Comparison of ENCODE assay signal across 10 mouse cellular contexts in genomic region chr5:24779881-24780512, GRCm38 (mm10). TPM values are rescaled to one million over a fixed set of nuclear protein-coding genes. Genes with fewer than 3 reads are reported as not detected.
A peak's percentile ranks its signal among the peaks of the same experiment; 100 is the strongest.
DNase-seq lines count a peak whose midpoint lies in the region; ATAC-seq and TF ChIP-seq lines count a peak whose summit lies in the region.
"Had no signal": no experiment of that assay in that cellular context is flagged by ENCODE, and none has a peak within 500 bp of the region (broad histone marks: within the 10 kb centered on the region; RNA-seq: fewer than 3 reads in every experiment).

No protein-coding gene starts in this region.

- no peak; the same call in 1 of the 2 replicates for ATAC-seq in heart, embryonic 11.5 days (replicated peaks; ENCODE audit: insufficient number of reproducible peaks, low FRiP score, low TSS enrichment)
- no peak for ATAC-seq in liver, embryonic 14.5 days (ENCODE audit: insufficient read depth)
- peak; percentile 57 for ATAC-seq in stomach, postnatal 0 days (ENCODE audit: low FRiP score, low TSS enrichment)

- H3K79me2 ChIP-seq in CH12.LX (replicated peaks; ENCODE audit: control insufficient read depth, extremely low read depth, insufficient read depth, poor library complexity, severe bottlenecking) = no peaks in the 10 kb centered on the region

- no peak for TF ChIP-seq POLR2A in CH12.LX (IDR thresholded peaks at IDR 0.05; ENCODE audit: low read depth, low read length)
- TF ChIP-seq POLR2A in cerebellum, adult 2 months (IDR thresholded peaks at IDR 0.05; ENCODE audit: borderline replicate concordance, insufficient read depth, low read length) = no peak

- WGBS in heart, embryonic 11.5 days (ENCODE audit: insufficient replicate concordance) = 37% methylated on average over 15 of the region's 15 CpGs
- WGBS in cerebellum, adult 2 months = 25% methylated on average over 15 of the region's 15 CpGs
- WGBS in liver, embryonic 14.5 days (ENCODE audit: insufficient replicate concordance) = 35% methylated on average over 15 of the region's 15 CpGs
- WGBS in stomach, postnatal 0 days = 48% methylated on average over 15 of the region's 15 CpGs

- H3K27ac ChIP-seq in heart, embryonic 11.5 days (ENCODE audit: low read depth, low read length) = no peak overlapping the region
- H3K27ac ChIP-seq in CH12.LX (ENCODE audit: insufficient read depth, low read depth) = no peak overlapping the region
- H3K27ac ChIP-seq in cerebellum, adult 2 months (ENCODE audit: insufficient read depth, low read length) = no peak overlapping the region
- H3K27ac ChIP-seq in liver, embryonic 14.5 days = no peak overlapping the region
- H3K27ac ChIP-seq in stomach, postnatal 0 days (replicated peaks) = no peak overlapping the region
- H3K27ac ChIP-seq: stomach, embryonic 15.5 days had no signal

- DNase-seq in heart, adult 11 months = peak; percentile 87
- peak; percentile 57 for DNase-seq in CH12.LX (ENCODE audit: extremely low read depth)
- peak; percentile 54 for DNase-seq in cerebellum, adult 2 months
- peak; percentile 29 to 37 for DNase-seq in heart, adult 9 months (ENCODE audit: low spot score in 2 of 2)
- DNase-seq in liver, embryonic 14.5 days (ENCODE audit: low read depth in 3 of 3, low spot score in 3 of 3) = no peak
- no peak for DNase-seq in stomach, postnatal 0 days (ENCODE audit: low spot score)
- DNase-seq in yolk sac, embryonic 10.5 days (ENCODE audit: low spot score) = no peak

- peaks cover 12% of the 10 kb centered on the region; the same call in 1 of the 2 replicates for H3K4me1 ChIP-seq in heart, embryonic 11.5 days (ENCODE audit: control insufficient read depth, insufficient read depth, low read length)
- peaks cover 5 to 17% of the 10 kb centered on the region in 2 experiments; a peak in 2 of 4 replicates for H3K4me1 ChIP-seq in CH12.LX (ENCODE audit: control insufficient read depth in 1 of 2, insufficient read depth in 2 of 2)
- no peaks in the 10 kb centered on the region for H3K4me1 ChIP-seq in cerebellum, adult 2 months (ENCODE audit: control insufficient read depth, insufficient read depth, low read length)
- no peaks in the 10 kb centered on the region for H3K4me1 ChIP-seq in liver, embryonic 14.5 days (replicated peaks; ENCODE audit: control insufficient read depth in 2 of 2, insufficient read depth in 2 of 2, low read length in 1 of 2)
- H3K4me1 ChIP-seq in stomach, postnatal 0 days (replicated peaks; ENCODE audit: control insufficient read depth, insufficient read depth) = no peaks in the 10 kb centered on the region
- H3K4me1 ChIP-seq: stomach, embryonic 15.5 days had no signal

- TF ChIP-seq EP300 in CH12.LX (IDR thresholded peaks at IDR 0.05; ENCODE audit: low read length) = no peak
- TF ChIP-seq EP300 in liver, embryonic 14.5 days (IDR thresholded peaks at IDR 0.05; ENCODE audit: low read depth) = no peak
- no peak for TF ChIP-seq EP300 in stomach, postnatal 0 days (optimal IDR thresholded peaks at IDR 0.05)

- H3K27me3 ChIP-seq in heart, embryonic 11.5 days (ENCODE audit: control insufficient read depth, insufficient read depth, low read length) = no peaks in the 10 kb centered on the region
- no peaks in the 10 kb centered on the region for H3K27me3 ChIP-seq in CH12.LX (replicated peaks)
- H3K27me3 ChIP-seq in cerebellum, adult 2 months (ENCODE audit: control insufficient read depth, insufficient read depth, low read length) = no peaks in the 10 kb centered on the region
- H3K27me3 ChIP-seq in liver, embryonic 14.5 days (ENCODE audit: control insufficient read depth, insufficient read depth, low read length) = peaks cover 3% of the 10 kb centered on the region; the same call in 1 of the 2 replicates
- no peaks in the 10 kb centered on the region for H3K27me3 ChIP-seq in stomach, postnatal 0 days (ENCODE audit: control insufficient read depth, insufficient read depth, low read length)
- H3K27me3 ChIP-seq: stomach, embryonic 15.5 days had no signal

- H3K4me2 ChIP-seq in heart, embryonic 11.5 days = no peak overlapping the region
- H3K4me2 ChIP-seq in CH12.LX (ENCODE audit: insufficient read depth, low read depth, poor library complexity, severe bottlenecking) = 0 out of 2 replicates have a peak overlapping the region, but pooled peaks have one; percentile 40
- H3K4me2 ChIP-seq in liver, embryonic 14.5 days (ENCODE audit: low read depth) = no peak overlapping the region
- 0 out of 2 replicates have a peak overlapping the region, but pooled peaks have one; percentile 11 for H3K4me2 ChIP-seq in stomach, postnatal 0 days (replicated peaks; ENCODE audit: low read depth)
- H3K4me2 ChIP-seq: stomach, embryonic 15.5 days had no signal

- no peaks in the 10 kb centered on the region for H3K36me3 ChIP-seq in heart, embryonic 11.5 days (ENCODE audit: control insufficient read depth, insufficient read depth, low read length)
- H3K36me3 ChIP-seq in CH12.LX (replicated peaks in 1 of 2; ENCODE audit: control insufficient read depth in 1 of 2, insufficient read depth in 1 of 2, low read length in 1 of 2) = no peaks in the 10 kb centered on the region
- no peaks in the 10 kb centered on the region for H3K36me3 ChIP-seq in liver, embryonic 14.5 days (replicated peaks; ENCODE audit: control insufficient read depth, insufficient read depth, low read depth)
- no peaks in the 10 kb centered on the region for H3K36me3 ChIP-seq in stomach, postnatal 0 days (ENCODE audit: control insufficient read depth, insufficient read depth, low read length)
- H3K36me3 ChIP-seq: stomach, embryonic 15.5 days had no signal

- no peak overlapping the region for H3K9ac ChIP-seq in heart, embryonic 11.5 days (ENCODE audit: low read depth, low read length)
- no peak overlapping the region for H3K9ac ChIP-seq in CH12.LX (ENCODE audit: insufficient read depth, low read depth)
- H3K9ac ChIP-seq in liver, embryonic 14.5 days (replicated peaks) = no peak overlapping the region
- no peak overlapping the region for H3K9ac ChIP-seq in stomach, postnatal 0 days (ENCODE audit: low read length)
- H3K9ac ChIP-seq: stomach, embryonic 15.5 days had no signal

- dilution Hi-C loops in CH12.LX (cut with MboI; ENCODE audit: extremely low pct_ligation_motif_present, extremely low pct_unique_long_range_greater_than_20kb, low sequenced_read_pairs) = no loop called here

- no peak overlapping the region for H3K4me3 ChIP-seq in heart, embryonic 11.5 days (ENCODE audit: low read depth, low read length)
- H3K4me3 ChIP-seq in CH12.LX (replicated peaks in 1 of 3; ENCODE audit: low read depth in 2 of 3, low read length in 2 of 3, poor library complexity in 1 of 3) = no peak overlapping the region
- peak overlapping the region; percentile 8 for H3K4me3 ChIP-seq in cerebellum, adult 2 months (replicated peaks; ENCODE audit: insufficient read depth, low read depth, low read length)
- H3K4me3 ChIP-seq in liver, embryonic 14.5 days (ENCODE audit: insufficient read depth in 1 of 2, low read depth in 2 of 2, low read length in 2 of 2) = no peak overlapping the region
- H3K4me3 ChIP-seq in stomach, postnatal 0 days (ENCODE audit: low read depth, low read length) = no peak overlapping the region
- H3K4me3 ChIP-seq: stomach, embryonic 15.5 days had no signal

- in situ Hi-C loops in CH12.LX (cut with MboI; ENCODE audit: low pct_ligation_motif_present, low pct_unique_long_range_greater_than_20kb, low sequenced_read_pairs) = loop anchor here (5.0 kb wide), 1 partner anchor 108 kb away; no protein-coding TSS in a partner anchor

- peak; percentile 65 to 68 for TF ChIP-seq CTCF in CH12.LX (conservative IDR thresholded peaks at IDR 0.05 in 1 of 2, IDR thresholded peaks at IDR 0.05 in 1 of 2; ENCODE audit: low read depth in 2 of 2, low read length in 2 of 2)
- TF ChIP-seq CTCF in cerebellum, adult 2 months (IDR thresholded peaks at IDR 0.05; ENCODE audit: borderline replicate concordance, insufficient read depth, low read depth, low read length) = peak; percentile 69
- TF ChIP-seq CTCF in liver, embryonic 14.5 days (IDR thresholded peaks at IDR 0.05; ENCODE audit: low read depth) = peak; percentile 80
- TF ChIP-seq CTCF in stomach, postnatal 0 days (IDR thresholded peaks at IDR 0.05; ENCODE audit: low read depth) = peak; percentile 80

- TF ChIP-seq RAD21 in CH12.LX (IDR thresholded peaks at IDR 0.05; ENCODE audit: low read depth, low read length) = peak; percentile 56

- no peaks in the 10 kb centered on the region for H3K9me3 ChIP-seq in heart, embryonic 11.5 days (replicated peaks; ENCODE audit: control insufficient read depth, low read length)
- peaks cover 21% of the 10 kb centered on the region for H3K9me3 ChIP-seq in CH12.LX (replicated peaks; ENCODE audit: low read length)
- H3K9me3 ChIP-seq in liver, embryonic 14.5 days (ENCODE audit: control insufficient read depth, low read length) = no peaks in the 10 kb centered on the region
- H3K9me3 ChIP-seq in stomach, postnatal 0 days (ENCODE audit: control insufficient read depth, low read length) = no peaks in the 10 kb centered on the region
- H3K9me3 ChIP-seq: stomach, embryonic 15.5 days had no signal

TF ChIP-seq in CH12.LX, 34 proteins besides CTCF, POLR2A, EP300 and RAD21 (continues in another document):
- TF ChIP-seq ZC3H11A (IDR thresholded peaks at IDR 0.05; ENCODE audit: low read depth, low read length) (0 out of 2 replicates have a peak, but pooled peaks have one; percentile 21), SMC3 (IDR thresholded peaks at IDR 0.05; ENCODE audit: low read depth, low read length) (peak; percentile 77), E2F4 (IDR thresholded peaks at IDR 0.05; ENCODE audit: insufficient replicate concordance, low read depth, low read length) (0 out of 2 replicates have a peak, but pooled peaks have one; percentile 10), RCOR1 (conservative IDR thresholded peaks at IDR 0.05; ENCODE audit: low read depth, low read length) (no peak)

RNA-seq across cellular contexts. Expression of gene Crygn, which starts 22.2 kb away (rescaled TPM):
- polyA plus RNA-seq in heart, embryonic 11.5 days (2014; fragmentation: Nextera tagmentation; extraction: Ambion mirVana) = 2.8 and 3.5 TPM in 2 replicates
- total RNA-seq in CH12.LX (2012; rRNA removed) (2.0 TPM in 1 of 2 replicates, not detected in the other), CH12.LX (2014; rRNA removed) (not detected in 2 replicates)
- polyA plus RNA-seq in CH12.LX (2012; ENCODE audit: insufficient read length, low read depth) = not detected in 2 replicates
- 0.34 and 0.76 TPM in 2 replicates for polyA plus RNA-seq in cerebellum, adult 2 months (2012; rRNA removed)
- polyA plus RNA-seq in liver, embryonic 14.5 days (2012; rRNA removed) = 0.06 TPM in 1 of 2 replicates, not detected in the other
- polyA plus RNA-seq in liver, embryonic 14.5 days (2014; fragmentation: Nextera tagmentation; extraction: Ambion mirVana) = 1.2 TPM in 1 of 2 replicates, not detected in the other
- 2.5 and 3.0 TPM in 2 replicates for polyA plus RNA-seq in stomach, postnatal 0 days (2015; fragmentation: Nextera tagmentation; extraction: Ambion mirVana)
- total RNA-seq: left cerebral cortex, postnatal 25 days had no signal

RNA-seq across cellular contexts. Expression of gene Wdr86, which starts 49.5 kb away (rescaled TPM):
- 11.5 and 13.6 TPM in 2 replicates for polyA plus RNA-seq in heart, embryonic 11.5 days (2014; fragmentation: Nextera tagmentation; extraction: Ambion mirVana)
- total RNA-seq in CH12.LX (2012; rRNA removed) (0.08 TPM in 2 replicates), CH12.LX (2014; rRNA removed) (not detected in 2 replicates)
- 0.05 and 0.16 TPM in 2 replicates for polyA plus RNA-seq in CH12.LX (2012; ENCODE audit: insufficient read length, low read depth)
- polyA plus RNA-seq in cerebellum, adult 2 months (2012; rRNA removed) = 1.5 and 3.6 TPM in 2 replicates
- 1.4 TPM in 2 replicates for polyA plus RNA-seq in liver, embryonic 14.5 days (2012; rRNA removed)
- polyA plus RNA-seq in liver, embryonic 14.5 days (2014; fragmentation: Nextera tagmentation; extraction: Ambion mirVana) = 1.1 and 1.5 TPM in 2 replicates
- polyA plus RNA-seq in stomach, postnatal 0 days (2015; fragmentation: Nextera tagmentation; extraction: Ambion mirVana) = 2.7 and 3.3 TPM in 2 replicates

Comparison
In these comparisons a context has a peak if more than half of its experiments do, and no peak if none do; other contexts are left out.
1. DNase-seq: peak in heart, adult 11 months (single experiment), CH12.LX (single experiment), cerebellum, adult 2 months (2 of 2) and heart, adult 9 months (2 of 2); none in liver, embryonic 14.5 days (0 of 3), stomach, postnatal 0 days (single experiment) and yolk sac, embryonic 10.5 days (single experiment).
2. H3K4me2 ChIP-seq: peak in CH12.LX (single experiment) and stomach, postnatal 0 days (single experiment); none in heart, embryonic 11.5 days (single experiment) and liver, embryonic 14.5 days (single experiment).
3. Peak in every context shown above with its lines, with median percentiles within 50 percentile points of each other: CTCF ChIP-seq.